Mouse (Mus musculus): ENCODE measurements around the gene Rhebl1. TPM values are rescaled to one million over a fixed set of nuclear protein-coding genes. Genes with fewer than 3 reads are reported as not detected.

The Rhebl1 gene
- polyA plus RNA-seq, 1 experiment: 0.24 TPM

DNA sequence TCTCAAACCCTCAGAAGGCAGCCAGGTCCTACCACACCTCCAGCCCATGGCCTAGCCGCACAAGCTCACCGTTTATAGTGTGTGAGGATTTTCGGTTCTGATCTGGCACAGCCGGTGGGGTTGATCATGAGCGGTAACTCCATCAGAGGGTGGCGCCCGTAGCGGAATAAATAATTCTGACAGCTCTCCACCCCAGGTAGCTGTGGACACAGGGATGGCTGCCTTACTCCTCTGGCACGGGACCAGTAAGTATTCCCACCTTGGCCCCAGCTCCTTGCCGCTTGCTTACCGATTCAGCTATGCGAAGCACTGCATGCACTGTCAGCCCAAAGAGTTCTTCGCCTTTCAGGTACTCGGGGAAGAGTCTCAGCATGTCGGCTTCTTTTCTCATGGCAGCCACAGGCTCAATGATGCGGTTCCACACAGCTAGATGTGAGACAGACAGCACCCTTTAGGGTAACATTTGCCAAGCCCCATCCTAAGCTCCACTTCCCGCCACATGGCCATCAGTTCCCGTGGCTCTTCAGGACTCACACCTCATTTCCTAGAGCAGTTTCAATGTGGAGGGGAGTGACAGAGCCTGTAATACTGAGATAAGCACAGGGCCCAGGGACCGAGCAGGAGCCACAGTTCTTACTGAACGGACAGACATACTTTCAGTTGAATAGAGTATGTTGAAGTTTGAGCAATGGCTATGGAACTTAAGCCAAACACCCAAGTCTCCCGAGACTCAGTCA is 57.2 kb downstream of the Rhebl1 start:
- Histone ChIP-seq H3K27me3 (ENCODE audit: control insufficient read depth) (no peaks in the 10 kb centered on the region), H3K4me3 (replicated peaks) (peak overlapping the region; percentile 58), H3K9me3 (ENCODE audit: control insufficient read depth, low read length) (peaks cover 5% of the 10 kb centered on the region), H3K36me3 (ENCODE audit: control insufficient read depth) (peaks cover 95% of the 10 kb centered on the region), H3K4me1 (ENCODE audit: control insufficient read depth) (peaks cover 82% of the 10 kb centered on the region)
- TF ChIP-seq TAL1 (IDR thresholded peaks at IDR 0.05; ENCODE audit: low read length) (peak; percentile 80), GATA1 (IDR thresholded peaks at IDR 0.05; ENCODE audit: low read length) (0 out of 2 replicates have a peak, but pooled peaks have one; percentile 23)

DNA sequence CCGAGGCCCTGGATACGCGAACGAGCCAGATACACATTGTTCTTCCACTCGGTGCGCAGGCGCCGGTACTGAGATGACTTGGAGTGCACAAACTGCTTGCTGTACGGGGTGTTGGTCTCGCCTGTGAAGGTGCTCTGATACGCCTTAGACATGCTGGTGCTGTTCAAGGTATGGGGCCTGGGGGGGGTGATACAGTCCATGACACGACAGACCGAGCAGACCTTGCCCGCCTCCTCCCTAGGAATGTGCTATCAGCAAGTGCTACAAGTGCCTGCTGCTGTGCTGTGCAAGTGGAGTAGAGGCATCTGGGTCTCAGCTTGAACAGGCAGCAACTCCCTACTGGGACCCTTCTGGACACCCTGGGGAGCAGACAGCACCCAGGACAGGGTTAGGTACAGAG is 59.0 kb downstream of the Rhebl1 start:
- no peak for TF ChIP-seq GATA1 (IDR thresholded peaks at IDR 0.05; ENCODE audit: low read length)
- TF ChIP-seq TAL1 (IDR thresholded peaks at IDR 0.05; ENCODE audit: low read length): no peak
- Histone ChIP-seq H3K36me3 (ENCODE audit: control insufficient read depth) (peaks cover 76% of the 10 kb centered on the region), H3K4me3 (replicated peaks) (no peak overlapping the region), H3K4me1 (ENCODE audit: control insufficient read depth) (peaks cover 89% of the 10 kb centered on the region), H3K27me3 (ENCODE audit: control insufficient read depth) (no peaks in the 10 kb centered on the region), H3K9me3 (ENCODE audit: control insufficient read depth, low read length) (peaks cover 5% of the 10 kb centered on the region)

- TF ChIP-seq GATA1 (IDR thresholded peaks at IDR 0.05; ENCODE audit: low read length): no peak
- TF ChIP-seq TAL1 (IDR thresholded peaks at IDR 0.05; ENCODE audit: low read length): no peak
- Histone ChIP-seq H3K27me3 (ENCODE audit: control insufficient read depth) (no peaks in the 10 kb centered on the region), H3K4me1 (ENCODE audit: control insufficient read depth) (peaks cover 88% of the 10 kb centered on the region), H3K9me3 (ENCODE audit: control insufficient read depth, low read length) (peaks cover 5% of the 10 kb centered on the region; the same call in 1 of the 2 replicates), H3K4me3 (replicated peaks) (no peak overlapping the region), H3K36me3 (ENCODE audit: control insufficient read depth) (peaks cover 76% of the 10 kb centered on the region)
Observed at GRCm38 (mm10) chr15:98834059-98834458, 60.3 kb downstream of the Rhebl1 start.

- peaks cover 76% of the 10 kb centered on the region for H3K36me3 ChIP-seq (ENCODE audit: control insufficient read depth)
- TF ChIP-seq GATA1 (IDR thresholded peaks at IDR 0.05; ENCODE audit: low read length): no peak
- no peak overlapping the region for H3K4me3 ChIP-seq (replicated peaks)
Observed at GRCm38 (mm10) chr15:98833281-98833680, 61.1 kb downstream of the Rhebl1 start.

GRCm38 (mm10) chr15:98832161-98833058 is 61.9 kb downstream of the Rhebl1 start:
- peaks cover 88% of the 10 kb centered on the region for H3K4me1 ChIP-seq (ENCODE audit: control insufficient read depth)
- no peaks in the 10 kb centered on the region for H3K27me3 ChIP-seq (ENCODE audit: control insufficient read depth)
- peak overlapping the region; percentile 78 for H3K4me3 ChIP-seq (replicated peaks)

More at GRCm38 (mm10) chr15:98833281-98833680, 61.1 kb downstream of the Rhebl1 start:
- Histone ChIP-seq H3K4me1 (ENCODE audit: control insufficient read depth) (peaks cover 88% of the 10 kb centered on the region), H3K9me3 (ENCODE audit: control insufficient read depth, low read length) (peaks cover 5% of the 10 kb centered on the region; the same call in 1 of the 2 replicates), H3K27me3 (ENCODE audit: control insufficient read depth) (no peaks in the 10 kb centered on the region)

DNA sequence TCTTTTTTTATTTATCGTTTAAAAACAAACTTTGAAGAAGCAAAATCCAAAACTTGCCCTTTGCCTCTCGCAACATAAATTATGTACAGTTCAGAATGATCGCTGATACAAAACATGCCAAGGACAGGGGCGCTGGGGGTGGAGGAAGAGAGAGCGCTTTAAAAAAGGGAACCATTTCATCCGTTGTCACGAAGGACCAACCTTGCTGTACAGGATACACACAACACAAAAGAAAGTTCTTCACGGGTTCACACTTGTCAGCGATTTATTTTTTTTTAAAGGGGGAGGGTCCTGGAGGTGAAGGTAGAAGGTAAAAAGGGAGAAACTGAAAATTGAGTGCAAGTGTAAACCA is 62.7 kb downstream of the Rhebl1 start:
- Histone ChIP-seq H3K27me3 (ENCODE audit: control insufficient read depth) (no peaks in the 10 kb centered on the region), H3K4me1 (ENCODE audit: control insufficient read depth) (peaks cover 88% of the 10 kb centered on the region), H3K4me3 (replicated peaks) (peak overlapping the region; percentile 78), H3K9me3 (ENCODE audit: control insufficient read depth, low read length) (peaks cover 5% of the 10 kb centered on the region; the same call in 1 of the 2 replicates), H3K36me3 (ENCODE audit: control insufficient read depth) (peaks cover 75% of the 10 kb centered on the region)
- TF ChIP-seq TAL1 (IDR thresholded peaks at IDR 0.05; ENCODE audit: low read length) (no peak), GATA1 (IDR thresholded peaks at IDR 0.05; ENCODE audit: low read length) (no peak)

More at GRCm38 (mm10) chr15:98832161-98833058, 61.9 kb downstream of the Rhebl1 start:
- H3K36me3 ChIP-seq (ENCODE audit: control insufficient read depth): peaks cover 75% of the 10 kb centered on the region
- H3K9me3 ChIP-seq (ENCODE audit: control insufficient read depth, low read length): peaks cover 5% of the 10 kb centered on the region; the same call in 1 of the 2 replicates
- TF ChIP-seq TAL1 (IDR thresholded peaks at IDR 0.05; ENCODE audit: low read length) (no peak), GATA1 (IDR thresholded peaks at IDR 0.05; ENCODE audit: low read length) (peak; percentile 47; the same call in 1 of the 2 replicates)

- H3K36me3 ChIP-seq (ENCODE audit: control insufficient read depth): peaks cover 75% of the 10 kb centered on the region
- H3K9me3 ChIP-seq (ENCODE audit: control insufficient read depth, low read length): peaks cover 5% of the 10 kb centered on the region; the same call in 1 of the 2 replicates
- no peak for TF ChIP-seq GATA1 (IDR thresholded peaks at IDR 0.05; ENCODE audit: low read length)
- TF ChIP-seq TAL1 (IDR thresholded peaks at IDR 0.05; ENCODE audit: low read length): no peak
- H3K4me3 ChIP-seq (replicated peaks): peak within 1 kb of the TSS; percentile 78
- no peaks in the 10 kb centered on the region for H3K27me3 ChIP-seq (ENCODE audit: control insufficient read depth)
- peaks cover 88% of the 10 kb centered on the region for H3K4me1 ChIP-seq (ENCODE audit: control insufficient read depth)
Observed at GRCm38 (mm10) chr15:98830736-98831683, 63.3 kb downstream of the Rhebl1 start, which contains the start of gene Prkag1. Gene Prkag1 (minus strand): TSS chr15:98831521.

Other genes starting within 250 kb of the Rhebl1 start
- gene Ddx23, start 231.6 kb downstream of the Rhebl1 start, polyA plus RNA-seq (2012): 7.9 and 8.4 TPM in 2 replicates
- 0.02 TPM in 1 of 2 replicates, not detected in the other for gene Rnd1, start 217.1 kb downstream of the Rhebl1 start, polyA plus RNA-seq (2012)
- 0.08 TPM in 1 of 2 replicates, not detected in the other for gene Ccdc65, start 186.3 kb downstream of the Rhebl1 start, polyA plus RNA-seq (2012)
- gene Fkbp11, start 166.3 kb downstream of the Rhebl1 start, polyA plus RNA-seq (2012): 0.06 and 0.19 TPM in 2 replicates
- 0.11 and 0.14 TPM in 2 replicates for gene Arf3, start 131.3 kb downstream of the Rhebl1 start, polyA plus RNA-seq (2012)
- gene Wnt10b, start 116.4 kb downstream of the Rhebl1 start, polyA plus RNA-seq (2012): not detected in 2 replicates
- not detected in 2 replicates for gene Wnt1, start 104.7 kb downstream of the Rhebl1 start, polyA plus RNA-seq (2012)
- 0.01 and 0.02 TPM in 2 replicates for gene Ddn, start 85.0 kb downstream of the Rhebl1 start, polyA plus RNA-seq (2012)
- gene Prkag1, start 63.0 kb downstream of the Rhebl1 start, polyA plus RNA-seq (2012): 54.6 and 55.9 TPM in 2 replicates
- 1.5 and 2.6 TPM in 2 replicates for gene Kmt2d, start 23.3 kb downstream of the Rhebl1 start, polyA plus RNA-seq (2012)
- gene Dhh, start 4.0 kb upstream of the Rhebl1 start, polyA plus RNA-seq (2012): not detected in 2 replicates
- gene Lmbr1l, start 23.7 kb upstream of the Rhebl1 start, polyA plus RNA-seq (2012): 0.37 and 0.59 TPM in 2 replicates
- gene Tuba1b, start 40.0 kb upstream of the Rhebl1 start, polyA plus RNA-seq (2012): 71.2 and 76.8 TPM in 2 replicates
- not detected in 2 replicates for gene Gm49450, start 59.0 kb upstream of the Rhebl1 start, polyA plus RNA-seq (2012)
- gene Tuba1a, start 59.2 kb upstream of the Rhebl1 start, polyA plus RNA-seq (2012): 4.0 and 13.4 TPM in 2 replicates
- gene Tuba1c, start 135.4 kb upstream of the Rhebl1 start, polyA plus RNA-seq (2012): 12.6 and 20.7 TPM in 2 replicates
- gene Prph, start 160.6 kb upstream of the Rhebl1 start, polyA plus RNA-seq (2012): not detected in 2 replicates
- 17.1 and 18.1 TPM in 2 replicates for gene Troap, start 180.0 kb upstream of the Rhebl1 start, polyA plus RNA-seq (2012)
- not detected in 2 replicates for gene C1ql4, start 193.3 kb upstream of the Rhebl1 start, polyA plus RNA-seq (2012)
- gene Dnajc22, start 198.6 kb upstream of the Rhebl1 start, polyA plus RNA-seq (2012): 0.02 TPM in 1 of 2 replicates, not detected in the other
- 0.19 and 0.40 TPM in 2 replicates for gene Spats2, start 231.4 kb upstream of the Rhebl1 start, polyA plus RNA-seq (2012)